Mouse (Mus musculus) CH12.LX (cell line): Measurements from ENCODE around the gene Map6.

Experiments
- CTCF ChIP-seq, 2 experiments: IDR thresholded peaks in 1 of 2; conservative IDR thresholded peaks in 1 of 2; 2 replicates each; pipeline ENCODE4 v1.5.1; 2011 to 2012; ENCODE audit warnings: low read depth in 2 of 2, low read length in 2 of 2, improper control_type of control experiment in 1 of 2, inconsistent platforms in 1 of 2, mild to moderate bottlenecking in 1 of 2, moderate library complexity in 1 of 2
- EP300 ChIP-seq: IDR thresholded peaks from 2 replicates; pipeline ENCODE4 v1.6.1; 2011; ENCODE audit warnings: low read length, improper control_type of control experiment
- JUN ChIP-seq: IDR thresholded peaks from 2 replicates; pipeline ENCODE4 v1.6.1; 2011; ENCODE audit warnings: low read depth, mild to moderate bottlenecking, low read length, improper control_type of control experiment, moderate library complexity; ENCODE audit not compliant: insufficient read depth
- MAFK ChIP-seq: IDR thresholded peaks from 2 replicates; pipeline ENCODE4 v1.6.1; 2011; ENCODE audit warnings: low read length, improper control_type of control experiment; ENCODE audit not compliant: insufficient replicate concordance
- MYC ChIP-seq: IDR thresholded peaks from 2 replicates; pipeline ENCODE4 v1.6.1; 2011; ENCODE audit warnings: low read depth, mild to moderate bottlenecking, improper control_type of control experiment, low read length
- NRF1 ChIP-seq: IDR thresholded peaks from 2 replicates; pipeline ENCODE4 v1.6.1; 2014; ENCODE audit warnings: low read depth, mild to moderate bottlenecking, inconsistent platforms, low read length, improper control_type of control experiment, moderate library complexity
- POLR2A ChIP-seq: IDR thresholded peaks from 2 replicates; pipeline ENCODE4 v1.6.1; 2011; ENCODE audit warnings: low read depth, mild to moderate bottlenecking, improper control_type of control experiment, low read length
- POLR2AphosphoS2 ChIP-seq: IDR thresholded peaks from 2 replicates; pipeline ENCODE4 v1.6.1; 2011; ENCODE audit warnings: low read depth, low read length, improper control_type of control experiment
- SIN3A ChIP-seq: IDR thresholded peaks from 2 replicates; pipeline ENCODE4 v1.6.1; 2012; ENCODE audit warnings: low read length, improper control_type of control experiment, inconsistent platforms
- TBP ChIP-seq: conservative IDR thresholded peaks from 2 replicates; pipeline ENCODE4 v1.6.1; 2011; ENCODE audit warnings: low read depth, low read length, improper control_type of control experiment
- TCF12 ChIP-seq: IDR thresholded peaks from 2 replicates; pipeline ENCODE4 v1.6.1; 2014; ENCODE audit warnings: low read depth, mild to moderate bottlenecking, inconsistent platforms, low read length, improper control_type of control experiment
- UBTF ChIP-seq: IDR thresholded peaks from 2 replicates; pipeline ENCODE4 v1.6.1; 2012; ENCODE audit warnings: low read depth, mild to moderate bottlenecking, inconsistent platforms, low read length, improper control_type of control experiment, moderate library complexity
- USF1 ChIP-seq: IDR thresholded peaks from 2 replicates; pipeline ENCODE4 v1.6.1; 2014; ENCODE audit warnings: low read depth, mild to moderate bottlenecking, inconsistent platforms, low read length, improper control_type of control experiment
- ZNF384 ChIP-seq: IDR thresholded peaks from 2 replicates; pipeline ENCODE4 v1.6.1; 2012; ENCODE audit warnings: low read depth, low read length, improper control_type of control experiment, inconsistent platforms

DNA sequence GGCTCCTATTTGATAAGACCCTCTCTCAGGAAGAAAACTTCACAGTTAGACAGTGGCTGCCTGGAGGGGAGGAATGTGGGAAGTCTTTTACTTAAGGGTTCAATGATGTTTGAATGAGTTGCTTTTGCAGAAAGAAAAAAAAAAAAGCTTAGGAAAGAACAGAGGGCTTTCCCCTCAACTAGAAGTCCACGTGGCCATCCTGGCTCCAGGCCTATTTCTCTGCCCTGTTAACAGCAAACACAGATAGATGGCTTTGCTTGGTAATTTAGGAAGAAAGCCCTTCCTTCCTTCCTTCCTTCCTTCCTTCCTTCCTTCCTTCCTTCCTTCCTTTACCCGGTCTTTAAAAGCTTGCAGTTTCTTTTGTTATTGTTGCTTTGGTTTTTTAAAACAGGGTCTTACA lies 32.3 kb upstream of the Map6 start:
- TF ChIP-seq TCF12 (no peak), MAFK (no peak), MYC (no peak), USF1 (no peak), NRF1 (no peak), TBP (no peak), POLR2A (no peak), EP300 (no peak), ZNF384 (no peak), SIN3A (no peak), UBTF (no peak), CTCF (conservative IDR thresholded peaks at IDR 0.05 in 1 of 2, IDR thresholded peaks at IDR 0.05 in 1 of 2; ENCODE audit: low read depth in 2 of 2, low read length in 2 of 2) (no peak), POLR2AphosphoS2 (no peak), JUN (no peak)
